Comparison of ENCODE assay signal across 29 mouse cellular contexts in genomic region chr12:86721453-86721852, GRCm38 (mm10). TPM values are rescaled to one million over a fixed set of nuclear protein-coding genes. Genes with fewer than 3 reads are reported as not detected.
DNase-seq lines count a peak whose midpoint lies in the region; ATAC-seq and TF ChIP-seq lines count a peak whose summit lies in the region.
"Had no signal": no experiment of that assay in that cellular context is flagged by ENCODE, and none has a peak within 500 bp of the region (broad histone marks: within the 10 kb centered on the region; RNA-seq: fewer than 3 reads in every experiment).

No protein-coding gene starts in this region.

- H3K27ac ChIP-seq in heart, embryonic 15.5 days = peak overlapping the region; percentile 59
- H3K27ac ChIP-seq in midbrain, postnatal 0 days (ENCODE audit: low read depth, low read length) = no peak overlapping the region
- H3K27ac ChIP-seq in midbrain, embryonic 10.5 days (replicated peaks) = no peak overlapping the region
- H3K27ac ChIP-seq in layer of hippocampus, adult 2 months = no peak overlapping the region
- H3K27ac ChIP-seq: embryonic facial prominence, embryonic 15.5 days; hindbrain, embryonic 10.5 days; intestine, embryonic 15.5 days; kidney, embryonic 15.5 days; liver, embryonic 15.5 days; midbrain, embryonic 12.5 days had no signal

- ATAC-seq in heart, embryonic 15.5 days (replicated peaks; ENCODE audit: insufficient number of reproducible peaks, insufficient read depth, low FRiP score, low read depth) = no peak
- no peak for ATAC-seq in midbrain, postnatal 0 days (ENCODE audit: low FRiP score)
- ATAC-seq: activated CD4-positive, CD25-positive, alpha-beta regulatory T cell, adult 4 months; intestine, embryonic 15.5 days; Patski had no signal

- no peaks in the 10 kb centered on the region for H3K9me3 ChIP-seq in heart, embryonic 15.5 days (replicated peaks)
- no peaks in the 10 kb centered on the region for H3K9me3 ChIP-seq in midbrain, postnatal 0 days (ENCODE audit: low read length)
- H3K9me3 ChIP-seq in midbrain, embryonic 10.5 days (replicated peaks) = no peaks in the 10 kb centered on the region
- H3K9me3 ChIP-seq: embryonic facial prominence, embryonic 15.5 days; hindbrain, embryonic 10.5 days; intestine, embryonic 15.5 days; kidney, embryonic 15.5 days; liver, embryonic 15.5 days; midbrain, embryonic 12.5 days had no signal

- H3K4me3 ChIP-seq in heart, embryonic 15.5 days = no peak overlapping the region
- no peak overlapping the region for H3K4me3 ChIP-seq in midbrain, postnatal 0 days (ENCODE audit: low read depth, low read length)
- no peak overlapping the region for H3K4me3 ChIP-seq in midbrain, embryonic 10.5 days
- H3K4me3 ChIP-seq in layer of hippocampus, adult 2 months = no peak overlapping the region
- H3K4me3 ChIP-seq: embryonic facial prominence, embryonic 15.5 days; hindbrain, embryonic 10.5 days; intestine, embryonic 15.5 days; kidney, embryonic 15.5 days; liver, embryonic 15.5 days; midbrain, embryonic 12.5 days; myocyte had no signal

- TF ChIP-seq CTCF in midbrain, postnatal 0 days (IDR thresholded peaks at IDR 0.05) = no peak
- TF ChIP-seq CTCF in layer of hippocampus, adult 2 months (conservative IDR thresholded peaks at IDR 0.05) = no peak

- peak; percentile 30 for DNase-seq in cerebellum, adult 9-10 months
- no peak for DNase-seq in cerebellum, postnatal 14 days
- no peak for DNase-seq in heart, adult 11 months
- peak; percentile 17 for DNase-seq in midbrain, postnatal 0 days (ENCODE audit: low spot score)
- DNase-seq in midbrain, embryonic 10.5 days (ENCODE audit: low spot score) = no peak
- DNase-seq in layer of hippocampus, adult 2 months (ENCODE audit: low spot score in 2 of 2) = no peak
- no peak for DNase-seq in kidney, adult 11 months
- DNase-seq: B cell, adult 2 months; cerebellum, adult 11 months; gastrocnemius, postnatal 14 days; lung, postnatal 36 days; thymus, postnatal 4 days had no signal

- no peak overlapping the region for H3K9ac ChIP-seq in heart, embryonic 15.5 days
- no peak overlapping the region for H3K9ac ChIP-seq in midbrain, postnatal 0 days (replicated peaks; ENCODE audit: low read length, poor library complexity, severe bottlenecking)
- H3K9ac ChIP-seq: embryonic facial prominence, embryonic 15.5 days; intestine, embryonic 15.5 days; kidney, embryonic 15.5 days; liver, embryonic 15.5 days; midbrain, embryonic 12.5 days had no signal

- no peaks in the 10 kb centered on the region for H3K36me3 ChIP-seq in heart, embryonic 15.5 days
- 0 out of 2 replicates have a peak, but pooled peaks cover 5% of the 10 kb centered on the region for H3K36me3 ChIP-seq in midbrain, postnatal 0 days (ENCODE audit: insufficient read depth, low read length)
- H3K36me3 ChIP-seq in midbrain, embryonic 10.5 days = peaks cover 19% of the 10 kb centered on the region
- H3K36me3 ChIP-seq: embryonic facial prominence, embryonic 15.5 days; intestine, embryonic 15.5 days; liver, embryonic 15.5 days had no signal

- peaks cover 30% of the 10 kb centered on the region for H3K4me1 ChIP-seq in heart, embryonic 15.5 days (replicated peaks)
- H3K4me1 ChIP-seq in midbrain, postnatal 0 days (ENCODE audit: insufficient read depth, low read length) = no peaks in the 10 kb centered on the region
- H3K4me1 ChIP-seq in midbrain, embryonic 10.5 days = peaks cover 10% of the 10 kb centered on the region
- H3K4me1 ChIP-seq: intestine, embryonic 15.5 days had no signal

- H3K27me3 ChIP-seq in heart, embryonic 15.5 days = no peaks in the 10 kb centered on the region
- H3K27me3 ChIP-seq in midbrain, postnatal 0 days (ENCODE audit: insufficient read depth, low read length) = no peaks in the 10 kb centered on the region
- peaks cover 8% of the 10 kb centered on the region; the same call in 1 of the 2 replicates for H3K27me3 ChIP-seq in midbrain, embryonic 10.5 days (ENCODE audit: low read depth, poor library complexity, severe bottlenecking)
- H3K27me3 ChIP-seq: embryonic facial prominence, embryonic 15.5 days; intestine, embryonic 15.5 days; kidney, embryonic 15.5 days; midbrain, embryonic 12.5 days; Patski had no signal

- 56% methylated on average over 5 of the region's 5 CpGs for WGBS in heart, embryonic 15.5 days
- WGBS in midbrain, postnatal 0 days = 76% methylated on average over 5 of the region's 5 CpGs
- 92% methylated on average over 5 of the region's 5 CpGs for WGBS in midbrain, embryonic 10.5 days

- H3K4me2 ChIP-seq in heart, embryonic 15.5 days = no peak overlapping the region
- H3K4me2 ChIP-seq in midbrain, postnatal 0 days (ENCODE audit: low read depth, low read length, poor library complexity, severe bottlenecking) = no peak overlapping the region
- H3K4me2 ChIP-seq: embryonic facial prominence, embryonic 15.5 days; intestine, embryonic 15.5 days; kidney, embryonic 15.5 days; liver, embryonic 15.5 days; midbrain, embryonic 12.5 days had no signal

RNA-seq across cellular contexts. Expression of gene Angel1, which starts 4.8 kb away (rescaled TPM):
- 7.2 and 9.0 TPM in 2 replicates for polyA plus RNA-seq in heart, embryonic 15.5 days (2015; fragmentation: Nextera tagmentation; extraction: Ambion mirVana)
- 6.3 and 12.4 TPM in 2 replicates for total RNA-seq in midbrain, postnatal 0 days (2014; rRNA removed)
- 8.6 and 9.3 TPM in 2 replicates for polyA plus RNA-seq in midbrain, postnatal 0 days (2015; fragmentation: Nextera tagmentation; extraction: Ambion mirVana)
- polyA plus RNA-seq in midbrain, embryonic 10.5 days (2016; fragmentation: Nextera tagmentation; extraction: Ambion mirVana) = 14.4 and 16.0 TPM in 2 replicates
- total RNA-seq in layer of hippocampus, adult 2 months (2021) = 1 to 10 TPM; 5.6 to 5.8 TPM

RNA-seq across cellular contexts. Expression of gene Lrrc74a, which starts 12.7 kb away (rescaled TPM):
- not detected in 2 replicates for polyA plus RNA-seq in heart, embryonic 15.5 days (2015; fragmentation: Nextera tagmentation; extraction: Ambion mirVana)
- total RNA-seq in midbrain, postnatal 0 days (2014; rRNA removed) = not detected in 2 replicates
- polyA plus RNA-seq in midbrain, postnatal 0 days (2015; fragmentation: Nextera tagmentation; extraction: Ambion mirVana) = not detected in 2 replicates
- polyA plus RNA-seq in midbrain, embryonic 10.5 days (2016; fragmentation: Nextera tagmentation; extraction: Ambion mirVana) = not detected in 2 replicates
- total RNA-seq in layer of hippocampus, adult 2 months (2021) = not detected
- total RNA-seq: gastrocnemius, postnatal 14 days; layer of hippocampus, postnatal 25 days; left cerebral cortex, postnatal 14 days; neutrophil, adult 5-6 weeks had no signal
- polyA plus RNA-seq: activated CD4-positive, CD25-positive, alpha-beta regulatory T cell, adult 4 months; embryonic facial prominence, embryonic 15.5 days; forebrain, embryonic 11.5 days; hindbrain, embryonic 10.5 days; intestine, embryonic 15.5 days; kidney, embryonic 15.5 days; large intestine, adult 2 months; limb, embryonic 14.5 days; liver, embryonic 15.5 days; midbrain, embryonic 12.5 days; myocyte; Patski; small intestine, adult 2 months had no signal

RNA-seq across cellular contexts. Expression of gene Vash1, which starts 43.0 kb away (rescaled TPM):
- 11.0 and 11.9 TPM in 2 replicates for polyA plus RNA-seq in heart, embryonic 15.5 days (2015; fragmentation: Nextera tagmentation; extraction: Ambion mirVana)
- total RNA-seq in midbrain, postnatal 0 days (2014; rRNA removed) = 84.3 and 89.4 TPM in 2 replicates
- polyA plus RNA-seq in midbrain, postnatal 0 days (2015; fragmentation: Nextera tagmentation; extraction: Ambion mirVana) = 20.3 and 25.4 TPM in 2 replicates
- 17.5 and 22.3 TPM in 2 replicates for polyA plus RNA-seq in midbrain, embryonic 10.5 days (2016; fragmentation: Nextera tagmentation; extraction: Ambion mirVana)
- 10 to 100 TPM; 40.4 to 41.8 TPM for total RNA-seq in layer of hippocampus, adult 2 months (2021)
- total RNA-seq: neutrophil, adult 5-6 weeks had no signal

Comparison
In these comparisons a context has a peak if more than half of its experiments do, and no peak if none do; other contexts are left out.
1. DNase-seq: peak in cerebellum, adult 9-10 months (single experiment) and midbrain, postnatal 0 days (single experiment); none in cerebellum, postnatal 14 days (0 of 2), heart, adult 11 months (single experiment), midbrain, embryonic 10.5 days (single experiment), layer of hippocampus, adult 2 months (0 of 2) and kidney, adult 11 months (single experiment).